Comparison of ENCODE assay signal across 9 mouse cellular contexts in the genomic region with DNA sequence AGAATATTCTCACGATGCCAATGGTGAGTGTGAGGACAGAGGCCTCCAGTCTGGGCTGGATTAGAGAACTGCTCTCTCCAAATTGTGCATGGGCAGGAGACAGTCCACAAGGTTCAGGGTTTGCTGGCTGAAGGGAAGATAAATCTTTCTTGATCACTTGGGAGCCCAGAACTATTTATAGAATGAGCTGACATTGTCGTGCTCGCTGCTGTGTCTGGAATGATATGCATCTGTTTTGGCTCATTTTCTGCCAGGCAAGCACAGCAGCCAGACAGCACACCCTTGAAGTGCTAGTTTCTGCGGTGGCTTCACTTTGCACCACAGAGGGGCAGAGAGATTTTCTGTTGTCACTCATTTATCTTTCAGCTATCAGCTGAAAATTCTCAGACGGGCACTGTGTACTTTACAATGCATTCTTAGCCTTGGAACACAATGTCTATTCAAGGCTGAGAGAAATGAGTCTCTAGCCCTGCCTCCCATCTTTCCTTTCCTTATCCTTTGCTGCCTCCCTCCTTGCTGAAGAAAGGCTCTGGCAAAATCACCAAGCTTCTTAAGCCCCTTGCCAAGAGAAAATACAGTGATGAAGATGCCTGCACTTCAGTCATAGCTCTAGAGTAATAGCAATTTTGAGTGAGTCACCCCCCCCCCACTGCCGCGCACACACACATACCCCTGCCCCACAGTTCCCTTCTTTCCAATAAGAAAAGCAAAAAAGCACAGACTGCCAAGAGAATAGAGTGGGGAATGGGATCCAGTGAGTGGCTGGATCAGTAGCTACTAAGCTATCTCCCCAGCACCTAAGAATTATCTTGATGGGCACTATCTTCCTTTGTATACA.
DNase-seq lines count a peak whose midpoint lies in the region; ATAC-seq lines count a peak whose summit lies in the region.
"Had no signal": no experiment of that assay in that cellular context is flagged by ENCODE, and none has a peak within 500 bp of the region (broad histone marks: within the 10 kb centered on the region; RNA-seq: fewer than 3 reads in every experiment).

No protein-coding gene starts in this region.

- no peaks in the 10 kb centered on the region for H3K27me3 ChIP-seq in limb, embryonic 13.5 days
- H3K27me3 ChIP-seq in stomach, embryonic 14.5 days (ENCODE audit: control insufficient read depth, insufficient read depth, low read length) = no peaks in the 10 kb centered on the region

- no peaks in the 10 kb centered on the region for H3K4me1 ChIP-seq in limb, embryonic 13.5 days
- H3K4me1 ChIP-seq in stomach, embryonic 14.5 days (ENCODE audit: control insufficient read depth, insufficient read depth, low read length) = peaks cover 12% of the 10 kb centered on the region

- ATAC-seq in limb, embryonic 13.5 days (ENCODE audit: low FRiP score, low read depth) = peak; percentile 54; the same call in 1 of the 2 replicates
- ATAC-seq in stomach, embryonic 14.5 days (ENCODE audit: insufficient number of reproducible peaks, insufficient read depth, low FRiP score, low read depth) = peak; percentile 65; the same call in 1 of the 2 replicates
- no peak for ATAC-seq in megakaryocyte-erythroid progenitor cell, adult 5-6 weeks (replicated peaks; ENCODE audit: low FRiP score, low TSS enrichment, poor library complexity, severe bottlenecking)

- no peak overlapping the region for H3K4me2 ChIP-seq in limb, embryonic 13.5 days (replicated peaks)
- H3K4me2 ChIP-seq in stomach, embryonic 14.5 days (replicated peaks; ENCODE audit: low read depth, low read length) = no peak overlapping the region

- peak; percentile 62 to 73 for DNase-seq in adrenal gland, adult (ENCODE audit: inconsistent age in 2 of 2, low spot score in 1 of 2)
- DNase-seq in adrenal gland, postnatal 4 days (ENCODE audit: low spot score in 2 of 2) = no peak
- peak; percentile 24 for DNase-seq in right cerebral cortex, postnatal 25 days
- DNase-seq in right cerebral cortex, postnatal 36 days (ENCODE audit: low spot score in 2 of 2) = no peak
- DNase-seq in thymus, postnatal 25 days = no peak

- H3K27ac ChIP-seq in limb, embryonic 13.5 days = no peak overlapping the region
- H3K27ac ChIP-seq in stomach, embryonic 14.5 days (ENCODE audit: low read length) = peak overlapping the region; percentile 62; the same call in 1 of the 2 replicates
- H3K27ac ChIP-seq: liver, embryonic 14.5 days had no signal

- H3K9ac ChIP-seq in limb, embryonic 13.5 days = no peak overlapping the region
- no peak overlapping the region for H3K9ac ChIP-seq in stomach, embryonic 14.5 days (replicated peaks; ENCODE audit: low read depth, low read length)
- H3K9ac ChIP-seq: liver, embryonic 14.5 days had no signal

- 56% methylated on average over 7 of the region's 7 CpGs for WGBS in limb, embryonic 13.5 days
- WGBS in stomach, embryonic 14.5 days = 31% methylated on average over 7 of the region's 7 CpGs

- no peaks in the 10 kb centered on the region for H3K9me3 ChIP-seq in limb, embryonic 13.5 days
- H3K9me3 ChIP-seq in stomach, embryonic 14.5 days (ENCODE audit: control insufficient read depth, low read depth, low read length) = no peaks in the 10 kb centered on the region

- no peak overlapping the region for H3K4me3 ChIP-seq in limb, embryonic 13.5 days
- no peak overlapping the region for H3K4me3 ChIP-seq in stomach, embryonic 14.5 days (ENCODE audit: low read depth, low read length)

- H3K36me3 ChIP-seq in limb, embryonic 13.5 days = peaks cover 8% of the 10 kb centered on the region
- H3K36me3 ChIP-seq in stomach, embryonic 14.5 days (ENCODE audit: control insufficient read depth, insufficient read depth, low read length) = no peaks in the 10 kb centered on the region

Comparison
In these comparisons a context has a peak if more than half of its experiments do, and no peak if none do; other contexts are left out.
1. DNase-seq: peak in adrenal gland, adult (2 of 2) and right cerebral cortex, postnatal 25 days (single experiment); none in adrenal gland, postnatal 4 days (0 of 2), right cerebral cortex, postnatal 36 days (0 of 2) and thymus, postnatal 25 days (single experiment).